Mouse (Mus musculus): ENCODE data around the gene Dmrt3.

- TF ChIP-seq EP300 (optimal IDR thresholded peaks at IDR 0.05) (no peak), CTCF (IDR thresholded peaks at IDR 0.05; ENCODE audit: low read depth) (no peak)
Observed at GRCm38 (mm10) chr19:25635119-25635518, 25.0 kb downstream of the Dmrt3 start.

All from stomach, postnatal 0 days (tissue).